Mouse (Mus musculus) kidney, adult 2 months (tissue): Measurements from ENCODE around the gene Mcts1. TPM values are rescaled to one million over a fixed set of nuclear protein-coding genes. Genes with fewer than 3 reads are reported as not detected.

Source experiments
- DNase-seq: peaks from one replicate; pipeline ENCODE4 v3.0.0; 2021
- H3K27ac ChIP-seq: fragments of 200-500 bp; 2 replicates; pipeline ENCODE4 v1.5.1; 2012; ENCODE audit warnings: low read depth, low read length, control low read depth, inconsistent platforms; ENCODE audit not compliant: insufficient read depth
- H3K27me3 ChIP-seq: fragments of 200-500 bp; replicated peaks from 2 replicates; pipeline ENCODE4 v1.6.1; 2012; ENCODE audit warnings: mild to moderate bottlenecking, moderate library complexity, low read length, inconsistent platforms; ENCODE audit not compliant: control insufficient read depth, insufficient read depth
- H3K36me3 ChIP-seq: fragments of 200-500 bp; 2 replicates; pipeline ENCODE4 v1.6.1; 2012; ENCODE audit warnings: mild to moderate bottlenecking, moderate library complexity, low read length, inconsistent platforms; ENCODE audit not compliant: control insufficient read depth, insufficient read depth
- H3K4me1 ChIP-seq: fragments of 200-500 bp; 2 replicates; pipeline ENCODE4 v1.6.1; 2011; ENCODE audit warnings: low read length; ENCODE audit not compliant: control insufficient read depth, insufficient read depth
- H3K4me3 ChIP-seq: fragments of 200-500 bp; 2 replicates; pipeline ENCODE4 v1.5.1; 2011; ENCODE audit warnings: mild to moderate bottlenecking, low read depth, low read length, control low read depth; ENCODE audit not compliant: insufficient read depth
- CTCF ChIP-seq: fragments of 200-500 bp; conservative IDR thresholded peaks from 2 replicates; pipeline ENCODE4 v1.5.1; 2011; ENCODE audit warnings: low read depth, mild to moderate bottlenecking, control low read depth, low read length, moderate library complexity, mixed read lengths; ENCODE audit not compliant: insufficient read depth, insufficient read length
- POLR2A ChIP-seq: fragments of 200-500 bp; IDR thresholded peaks from one replicate; pipeline ENCODE4 v1.6.1; 2011; ENCODE audit warnings: low read depth, low read length, control low read depth
- WGBS: fragments of 180-500 bp; shearing (Covaris S2); methylation state at CpG from one replicate; pipeline ENCODE4 v1.1.7; 2018; 5-methylcytosine and 5-hydroxymethylcytosine counted together
- polyA plus RNA-seq: library from polyadenylated mRNA; depleted of rRNA; stranded (reverse); fragments of >200 nt; gene quantifications from 2 replicates; pipeline ENCODE4 v1.2.3, GENCODE M21; 2012

Gene Mcts1
- polyA plus RNA-seq, 1 experiment: 13.5 TPM

- Histone ChIP-seq H3K27ac (peak within 1 kb of the TSS; percentile 93), H3K27me3 (no peaks in the 10 kb centered on the region), H3K4me3 (peak within 1 kb of the TSS; percentile 73), H3K4me1 (no peaks in the 10 kb centered on the region), H3K36me3 (no peaks in the 10 kb centered on the region)
- WGBS: under 1% methylated on average over 27 of the region's 43 CpGs
- peak; percentile 96 for DNase-seq
- TF ChIP-seq POLR2A: peak; percentile 32
- TF ChIP-seq CTCF: no peak
Observed at GRCm38 (mm10) chrX:38634801-38635637, 34.6 kb downstream of the Mcts1 start, which contains the start of gene C1galt1c1. Gene C1galt1c1, minus strand, starts transcription at chrX:38635087.

GRCm38 (mm10) chrX:38635638-38635931, 35.2 kb downstream of the Mcts1 start:
- H3K27ac ChIP-seq: peak overlapping the region; percentile 71; the same call in 1 of the 2 replicates
- no peaks in the 10 kb centered on the region for H3K36me3 ChIP-seq
- peak overlapping the region; percentile 68 for H3K4me3 ChIP-seq
- H3K4me1 ChIP-seq: no peaks in the 10 kb centered on the region
- no peak for TF ChIP-seq POLR2A
- TF ChIP-seq CTCF: no peak
- DNase-seq: no peak
- no peaks in the 10 kb centered on the region for H3K27me3 ChIP-seq

- Histone ChIP-seq H3K4me3 (no peak overlapping the region), H3K36me3 (no peaks in the 10 kb centered on the region), H3K27ac (no peak overlapping the region), H3K4me1 (no peaks in the 10 kb centered on the region), H3K27me3 (no peaks in the 10 kb centered on the region)
- 24% methylated on average over 4 of the region's 4 CpGs for WGBS
- no peak for TF ChIP-seq POLR2A
- TF ChIP-seq CTCF: no peak
- no peak for DNase-seq
Observed at GRCm38 (mm10) chrX:38641435-38641834, 41.1 kb downstream of the Mcts1 start.

GRCm38 (mm10) chrX:38642183-38642582, 41.8 kb downstream of the Mcts1 start:
- no peaks in the 10 kb centered on the region for H3K4me1 ChIP-seq
- no peak overlapping the region for H3K27ac ChIP-seq
- no peaks in the 10 kb centered on the region for H3K27me3 ChIP-seq
- no peaks in the 10 kb centered on the region for H3K36me3 ChIP-seq
- TF ChIP-seq CTCF (no peak), POLR2A (no peak)
- H3K4me3 ChIP-seq: no peak overlapping the region
- DNase-seq: no peak
- WGBS: 59% methylated on average over 4 of the region's 4 CpGs

DNA sequence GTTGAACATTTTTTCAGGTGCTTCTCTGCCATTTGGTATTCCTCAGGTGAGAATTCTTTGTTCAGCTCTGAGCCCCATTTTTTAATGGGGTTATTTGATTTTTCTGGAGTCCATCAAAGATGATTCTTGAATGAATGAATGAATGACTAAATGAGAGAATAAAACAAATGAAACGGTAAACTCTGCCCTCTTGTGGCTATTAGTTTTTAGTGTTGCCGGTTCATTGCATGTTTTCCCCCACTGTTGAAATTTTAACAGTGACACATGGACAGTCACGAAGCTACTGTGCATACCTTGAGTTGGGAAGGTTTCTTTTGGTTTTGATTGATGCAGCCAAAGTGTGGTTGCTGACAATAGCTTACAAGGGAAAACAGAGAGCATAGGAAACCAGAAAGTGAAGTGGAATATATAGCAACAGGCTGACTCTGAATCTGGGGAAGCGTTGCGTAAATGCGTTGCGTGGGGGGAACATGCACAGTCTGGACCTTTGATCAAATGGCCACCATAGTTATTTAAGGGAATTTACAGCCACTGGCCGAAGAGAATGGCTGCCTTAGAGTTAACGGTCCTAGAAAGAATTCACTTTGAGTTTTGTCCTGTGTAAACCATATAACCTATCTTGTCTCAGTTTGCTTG, 50.1 kb downstream of the Mcts1 start:
- no peak overlapping the region for H3K27ac ChIP-seq
- H3K36me3 ChIP-seq: no peaks in the 10 kb centered on the region
- H3K4me3 ChIP-seq: no peak overlapping the region
- H3K4me1 ChIP-seq: no peaks in the 10 kb centered on the region
- DNase-seq: peak; percentile 18
- 16% methylated on average over 9 of the region's 9 CpGs for WGBS
- no peaks in the 10 kb centered on the region for H3K27me3 ChIP-seq
- TF ChIP-seq CTCF (no peak), POLR2A (no peak)

DNA sequence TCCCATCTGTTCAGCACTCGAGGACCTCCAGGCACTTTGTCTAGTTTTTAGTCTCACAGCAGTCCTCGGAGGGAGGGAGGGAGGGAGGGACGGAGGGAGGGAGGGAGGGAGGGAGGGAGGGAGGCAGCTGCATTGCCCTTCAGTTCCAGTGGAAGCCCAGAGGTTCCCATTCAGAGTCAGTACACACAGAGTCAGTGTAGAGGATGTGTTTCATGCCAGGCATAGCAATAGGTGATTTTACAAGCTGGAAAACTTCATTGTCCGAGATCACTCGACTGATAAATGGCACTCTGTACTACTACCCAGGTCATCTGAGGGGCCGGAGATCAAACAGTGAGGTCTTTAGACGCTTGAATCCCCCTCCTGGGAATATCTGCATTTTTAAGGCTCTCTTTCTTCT, 50.8 kb downstream of the Mcts1 start:
- H3K27ac ChIP-seq: no peak overlapping the region
- H3K4me1 ChIP-seq: no peaks in the 10 kb centered on the region
- no peaks in the 10 kb centered on the region for H3K27me3 ChIP-seq
- WGBS: 23% methylated on average over 5 of the region's 7 CpGs
- no peak for DNase-seq
- no peak overlapping the region for H3K4me3 ChIP-seq
- H3K36me3 ChIP-seq: no peaks in the 10 kb centered on the region
- TF ChIP-seq CTCF (no peak), POLR2A (no peak)

- Histone ChIP-seq H3K4me3 (no peak overlapping the region), H3K36me3 (no peaks in the 10 kb centered on the region), H3K4me1 (no peaks in the 10 kb centered on the region), H3K27me3 (no peaks in the 10 kb centered on the region), H3K27ac (no peak overlapping the region)
- TF ChIP-seq CTCF (no peak), POLR2A (no peak)
- WGBS: 100% methylated on average over 1 of the region's 1 CpGs
- no peak for DNase-seq
Observed at GRCm38 (mm10) chrX:38653181-38653580, 52.8 kb downstream of the Mcts1 start.
